Mouse (Mus musculus): ENCODE data around the gene Syngr1.

Gene Syngr1

DNA sequence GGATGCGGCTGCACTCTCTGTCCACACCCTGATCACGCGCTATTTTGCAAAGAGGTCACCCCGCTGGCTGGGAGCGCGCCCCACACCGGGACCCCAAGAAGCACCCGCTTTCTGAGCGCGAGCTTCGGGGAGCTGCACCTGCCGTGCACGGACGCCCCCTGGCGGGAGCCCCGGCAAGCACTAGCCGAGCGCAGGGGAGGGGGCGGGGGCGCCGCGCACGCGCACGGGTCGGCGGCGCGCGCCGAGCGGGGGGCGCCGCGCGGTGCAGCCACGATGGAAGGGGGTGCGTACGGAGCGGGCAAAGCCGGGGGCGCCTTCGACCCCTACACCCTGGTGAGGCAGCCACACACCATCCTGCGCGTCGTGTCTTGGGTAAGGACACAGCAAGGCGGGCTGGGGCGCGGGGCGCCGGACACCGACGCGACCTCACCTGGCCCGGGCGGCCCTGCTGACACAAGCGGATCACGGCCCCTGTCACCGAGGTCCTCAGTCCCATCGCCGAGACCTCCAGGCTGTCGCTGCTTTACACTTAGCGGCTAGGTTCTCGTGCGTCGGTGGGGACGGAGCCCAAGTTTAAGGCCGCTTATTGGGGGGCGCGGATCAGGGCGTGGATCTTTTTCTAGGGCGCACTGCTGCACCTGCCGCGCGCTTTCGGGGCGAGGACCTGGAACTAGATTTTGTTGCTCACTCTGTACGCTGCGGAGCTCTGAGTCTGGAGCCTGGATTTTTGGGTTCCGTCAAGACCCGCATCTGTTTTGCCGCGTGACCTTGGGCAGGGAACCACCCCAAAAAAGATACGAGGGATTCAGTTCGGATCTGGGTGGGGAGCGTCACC, at the start of gene Syngr1, which contains the start of gene Rpl3:
Syngr1 (plus strand) TSS at position 214 of the 835 bp plus-strand sequence.
Rpl3 (minus strand) TSS at position 748 of the 835 bp plus-strand sequence.
- peak in 1 of 2 experiments; percentile 83 for DNase-seq (ENCODE audit: low spot score in 2 of 2)

GRCm38 (mm10) chr15:80042152-80042551, 49.0 kb upstream of the Syngr1 start:
- DNase-seq (ENCODE audit: low spot score in 2 of 2), result no peak

DNA sequence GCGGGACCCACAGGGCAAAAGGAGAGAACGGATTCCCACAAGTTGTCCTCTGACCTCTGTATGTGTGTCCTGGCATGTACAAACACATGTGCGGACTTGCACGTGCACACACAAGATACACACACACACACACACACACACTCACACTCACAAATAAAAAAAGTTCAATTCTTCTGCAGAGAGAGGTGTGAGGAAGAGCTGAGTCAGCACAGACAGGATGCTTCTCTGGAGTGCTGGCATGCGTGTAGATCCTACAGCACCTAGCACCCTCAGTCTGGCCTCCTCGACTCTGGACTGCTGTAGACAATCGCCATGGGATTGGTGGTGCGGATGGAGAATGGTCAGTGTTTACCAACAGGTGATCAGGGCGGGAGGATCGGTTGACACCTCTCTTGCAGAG, 46.9 kb upstream of the Syngr1 start:
- no peak for DNase-seq (ENCODE audit: low spot score in 2 of 2)

GRCm38 (mm10) chr15:80045749-80046148, 45.4 kb upstream of the Syngr1 start:
- DNase-seq (ENCODE audit: low spot score in 2 of 2), result no peak

- DNase-seq (ENCODE audit: low spot score in 2 of 2), result no peak
These were observed 43.9 kb upstream of the Syngr1 start for GRCm38 (mm10) chr15:80047242-80047641.

- DNase-seq (ENCODE audit: low spot score in 2 of 2), result no peak
These were observed 43.2 kb upstream of the Syngr1 start for GRCm38 (mm10) chr15:80047973-80048372.

- no peak for DNase-seq (ENCODE audit: low spot score in 2 of 2)
These were observed 41.0 kb upstream of the Syngr1 start for GRCm38 (mm10) chr15:80050093-80050492.

DNA sequence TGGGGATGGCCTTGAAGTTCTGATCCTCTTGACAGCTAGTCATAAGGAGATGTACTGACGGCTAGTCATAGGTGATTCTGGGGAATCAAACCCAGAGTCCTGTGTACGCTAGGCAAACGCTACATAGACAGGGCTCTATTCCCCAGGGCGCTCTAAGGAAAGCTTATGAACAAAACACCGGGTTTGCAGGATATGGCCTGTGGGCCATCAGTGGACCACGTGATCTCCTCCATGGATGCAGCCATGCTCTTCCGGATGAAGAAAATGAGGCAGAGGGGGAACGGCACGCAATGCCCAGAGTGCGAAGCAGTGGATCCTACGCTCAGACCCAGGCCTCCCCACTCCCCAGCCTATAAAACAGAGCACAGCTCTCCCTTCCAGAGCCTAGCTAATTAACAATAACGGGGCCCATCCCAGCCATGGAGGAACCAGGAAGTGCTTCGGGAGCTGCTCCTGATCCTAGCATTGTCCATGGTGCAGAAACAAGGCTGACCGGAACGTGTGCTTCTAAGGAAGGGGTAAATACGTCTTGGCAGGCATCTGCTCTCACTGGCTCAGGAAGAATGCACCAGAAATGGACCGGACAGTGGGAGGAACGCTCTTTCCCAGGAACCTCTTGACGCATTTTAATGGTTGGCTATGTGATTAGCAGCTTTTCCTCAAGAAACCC, 39.9 kb upstream of the Syngr1 start:
- DNase-seq (ENCODE audit: low spot score in 2 of 2), result no peak

GRCm38 (mm10) chr15:80051782-80052181, 39.4 kb upstream of the Syngr1 start:
- no peak for DNase-seq (ENCODE audit: low spot score in 2 of 2)

DNA sequence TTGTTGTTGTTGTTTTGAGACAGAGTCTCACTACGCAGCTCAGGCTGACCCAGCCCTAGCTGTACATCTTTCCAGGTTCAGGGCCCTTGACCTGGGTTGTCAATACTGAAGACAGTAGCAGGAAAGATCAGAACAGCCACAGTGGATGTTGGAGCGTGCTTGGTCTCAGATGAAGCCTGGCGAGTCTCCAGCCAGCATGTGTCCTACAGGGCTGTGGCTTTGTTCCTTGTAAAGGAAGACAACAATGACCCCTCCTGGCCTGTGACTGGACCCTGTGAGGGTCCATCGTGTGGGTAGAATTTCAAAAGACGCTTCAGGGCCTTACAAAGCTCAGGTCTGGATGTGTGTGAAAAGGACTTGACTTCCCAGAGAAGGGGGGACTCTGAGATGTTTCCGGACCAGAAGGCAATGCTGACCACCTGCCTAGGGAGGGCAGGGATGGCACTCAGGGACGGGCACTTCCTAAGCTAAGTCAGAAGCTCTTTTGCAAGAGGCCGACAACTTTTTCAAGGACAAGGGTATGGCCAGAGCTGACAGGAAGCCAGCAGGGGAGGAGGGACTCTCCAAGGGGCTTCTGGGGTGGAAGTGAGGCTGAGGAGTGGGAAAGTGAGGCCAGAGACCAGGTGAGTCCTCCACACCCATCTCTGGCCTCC, 37.6 kb upstream of the Syngr1 start:
- DNase-seq (ENCODE audit: low spot score in 2 of 2), result no peak

DNA sequence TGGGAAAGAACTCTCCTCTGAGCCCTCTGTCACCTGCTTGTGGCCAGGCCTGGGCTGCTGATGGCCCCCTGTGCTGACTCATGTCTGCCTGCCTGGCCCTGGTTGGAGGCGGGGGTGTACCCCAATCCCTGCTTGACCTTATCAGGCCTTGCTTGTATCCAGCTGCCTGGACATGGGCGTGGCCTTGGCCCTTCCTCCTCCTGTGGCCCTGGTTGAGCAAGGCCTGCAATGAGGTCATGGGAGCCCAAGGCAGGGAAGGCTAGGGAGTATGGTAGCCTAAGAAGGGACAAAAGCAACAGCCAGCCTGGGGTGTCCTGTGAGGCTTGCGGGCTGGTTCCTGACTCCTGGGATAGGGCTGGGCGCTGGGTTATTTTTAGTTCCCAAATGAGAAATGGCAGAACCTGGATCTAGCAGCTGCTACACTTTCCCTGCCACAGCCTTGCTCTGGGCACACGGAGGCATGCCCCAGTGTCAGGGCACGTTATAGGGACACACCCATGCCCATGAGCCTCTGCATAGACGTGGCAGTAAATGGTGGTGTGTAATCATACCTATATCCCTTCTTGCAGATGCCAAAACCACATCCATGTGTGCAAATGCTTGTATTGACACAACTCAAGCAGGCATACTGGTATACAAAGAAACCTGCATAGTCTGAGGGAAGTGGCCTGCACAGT, 37.0 kb upstream of the Syngr1 start:
- DNase-seq (ENCODE audit: low spot score in 2 of 2), result no peak

- DNase-seq (ENCODE audit: low spot score in 2 of 2), result no peak
These were observed 33.0 kb upstream of the Syngr1 start for GRCm38 (mm10) chr15:80058151-80058550.

DNA sequence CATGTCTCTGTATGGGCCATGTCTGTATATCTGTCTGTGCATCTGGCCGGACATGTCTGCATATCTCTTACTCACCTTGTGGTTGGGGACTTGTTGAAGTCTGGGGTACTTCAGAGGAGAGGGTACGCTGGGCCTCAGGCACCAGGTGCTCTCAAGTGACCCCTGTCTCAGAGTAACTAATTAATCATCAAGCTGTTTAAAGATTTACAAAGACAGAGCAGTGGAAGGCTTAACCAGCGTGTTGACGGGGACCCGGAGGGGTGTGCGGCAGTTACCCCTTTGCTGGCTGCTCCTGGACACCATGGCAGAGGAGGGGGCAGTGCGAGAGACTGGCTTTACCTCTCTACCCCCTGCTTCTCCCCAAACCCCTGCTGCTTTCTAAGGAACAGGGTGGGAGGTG, 31.5 kb upstream of the Syngr1 start:
- no peak for DNase-seq (ENCODE audit: low spot score in 2 of 2)

GRCm38 (mm10) chr15:80060356-80061070, 30.6 kb upstream of the Syngr1 start:
- DNase-seq (ENCODE audit: low spot score in 2 of 2), result no peak

DNA sequence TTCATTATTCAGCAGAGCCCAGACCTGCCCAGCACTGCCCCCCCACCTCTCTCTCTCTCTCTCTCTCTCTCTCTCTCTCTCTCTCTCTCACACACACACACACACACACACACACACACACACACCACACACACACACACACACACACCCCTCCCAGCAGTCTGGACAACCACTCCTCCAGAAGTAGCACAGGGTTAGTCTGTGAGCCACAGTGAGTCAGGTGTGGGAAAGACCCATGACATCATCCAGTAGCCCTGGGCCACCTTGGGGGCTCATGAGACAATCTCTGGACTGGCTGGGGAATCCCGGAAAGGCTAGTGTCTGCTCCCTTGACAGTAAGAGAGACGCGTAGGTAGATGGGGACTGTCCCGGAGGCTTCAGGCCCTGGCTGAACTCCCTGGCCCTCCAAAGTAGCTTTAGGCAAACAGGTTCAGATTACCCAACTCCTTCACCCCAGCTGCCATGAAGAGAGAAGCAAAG, 30.0 kb upstream of the Syngr1 start:
- no peak for DNase-seq (ENCODE audit: low spot score in 2 of 2)

- no peak for DNase-seq (ENCODE audit: low spot score in 2 of 2)
These were observed 28.8 kb upstream of the Syngr1 start for GRCm38 (mm10) chr15:80062339-80062738.

DNA sequence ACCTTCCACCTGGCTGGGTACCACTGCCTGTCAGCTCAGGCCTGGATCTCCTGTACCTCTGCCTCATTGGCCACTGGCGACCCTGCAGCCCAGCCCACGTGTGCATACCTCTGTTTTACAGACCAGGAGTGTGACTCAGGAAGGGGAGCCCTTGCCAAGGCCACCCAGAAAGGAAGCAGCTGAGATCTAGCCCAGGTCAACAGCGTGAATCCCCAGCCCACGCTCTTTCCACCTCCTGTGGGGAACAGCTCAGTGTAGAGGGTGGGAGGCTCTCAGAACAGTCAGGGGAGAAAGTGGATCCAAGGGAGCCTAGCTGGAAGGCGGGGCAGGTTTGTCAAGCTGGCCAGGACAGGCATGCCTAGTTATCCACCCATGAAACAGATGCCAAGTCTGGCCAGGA, 28.3 kb upstream of the Syngr1 start:
- no peak for DNase-seq (ENCODE audit: low spot score in 2 of 2)

DNA sequence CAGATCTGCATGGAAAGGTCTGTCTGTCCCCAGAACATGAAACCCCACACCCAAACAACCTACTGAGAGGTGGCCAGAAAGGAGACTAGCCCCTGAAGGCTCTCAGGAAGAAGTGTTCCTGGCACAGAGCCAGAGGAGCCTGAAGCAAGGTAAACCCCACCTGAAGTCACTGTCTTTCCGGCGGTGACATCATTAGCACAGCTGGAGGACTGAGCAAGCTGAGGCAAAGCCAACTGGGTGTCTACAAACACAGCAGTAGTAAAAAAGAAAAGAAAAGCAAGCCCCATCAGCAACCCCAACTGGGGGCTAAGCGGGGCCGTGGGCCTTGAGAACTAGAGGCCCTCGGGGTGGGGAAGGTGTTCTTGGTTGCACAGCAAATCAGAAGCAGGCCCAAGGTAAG, 26.2 kb upstream of the Syngr1 start:
- no peak for DNase-seq (ENCODE audit: low spot score in 2 of 2)

- DNase-seq (ENCODE audit: low spot score in 2 of 2), result no peak
These were observed 25.7 kb upstream of the Syngr1 start for GRCm38 (mm10) chr15:80065414-80065813.

- no peak for DNase-seq (ENCODE audit: low spot score in 2 of 2)
These were observed 24.6 kb upstream of the Syngr1 start for GRCm38 (mm10) chr15:80066538-80066937.

GRCm38 (mm10) chr15:80069171-80069570, 22.0 kb upstream of the Syngr1 start:
- no peak for DNase-seq (ENCODE audit: low spot score in 2 of 2)

Measured in frontal cortex, postnatal 10 days (tissue).